Mouse (Mus musculus): ENCODE measurements around the gene Olfr985. TPM values are rescaled to one million over a fixed set of nuclear protein-coding genes. Genes with fewer than 3 reads are reported as not detected.

Gene Olfr985
- not detected for total RNA-seq (2022)

GRCm38 (mm10) chr9:40130084-40130483, at the start of gene Olfr985:
Gene Olfr985 (minus strand): TSS chr9:40130184.
- DNase-seq (ENCODE audit: low spot score in 2 of 2), result no peak

GRCm38 (mm10) chr9:40177017-40177416, 47.0 kb upstream of the Olfr985 start:
- DNase-seq (ENCODE audit: low spot score in 2 of 2), result no peak

GRCm38 (mm10) chr9:40166446-40166845, 36.5 kb upstream of the Olfr985 start:
- no peak for DNase-seq (ENCODE audit: low spot score in 2 of 2)

GRCm38 (mm10) chr9:40155118-40155644, 25.2 kb upstream of the Olfr985 start:
- no peak for DNase-seq (ENCODE audit: low spot score in 2 of 2)

GRCm38 (mm10) chr9:40141544-40141943, 11.6 kb upstream of the Olfr985 start:
- DNase-seq (ENCODE audit: low spot score in 2 of 2), result no peak

GRCm38 (mm10) chr9:40139484-40139883, 9.5 kb upstream of the Olfr985 start:
- DNase-seq (ENCODE audit: low spot score in 2 of 2), result no peak

- no peak for DNase-seq (ENCODE audit: low spot score in 2 of 2)
Measured at GRCm38 (mm10) chr9:40136987-40137688, 7.2 kb upstream of the Olfr985 start.

- DNase-seq (ENCODE audit: low spot score in 2 of 2), result no peak
Measured at GRCm38 (mm10) chr9:40130556-40130955, 572 bp upstream of the Olfr985 start.

GRCm38 (mm10) chr9:40117287-40117659, 12.7 kb downstream of the Olfr985 start:
- DNase-seq (ENCODE audit: low spot score in 2 of 2), result no peak

- DNase-seq (ENCODE audit: low spot score in 2 of 2), result peak; percentile 2 to 28
Measured at GRCm38 (mm10) chr9:40116645-40117286, 13.2 kb downstream of the Olfr985 start.

GRCm38 (mm10) chr9:40114106-40114505, 15.9 kb downstream of the Olfr985 start, which contains the start of gene Olfr984:
Gene Olfr984 (minus strand): TSS chr9:40114206.
- no peak for DNase-seq (ENCODE audit: low spot score in 2 of 2)

- no peak for DNase-seq (ENCODE audit: low spot score in 2 of 2)
Measured at GRCm38 (mm10) chr9:40094769-40095168, 35.2 kb downstream of the Olfr985 start.

- DNase-seq (ENCODE audit: low spot score in 2 of 2), result no peak
Measured at GRCm38 (mm10) chr9:40093495-40093894, 36.5 kb downstream of the Olfr985 start, which contains the start of gene Olfr983. Gene Olfr983 (minus strand): TSS chr9:40093595.

Other genes with a start within 250 kb of the Olfr985 start
- not detected for gene Olfr229, start 222.8 kb downstream of the Olfr985 start, total RNA-seq (2022)
- not detected for gene Olfr974, start 192.7 kb downstream of the Olfr985 start, total RNA-seq (2022)
- gene Olfr975, start 178.1 kb downstream of the Olfr985 start, total RNA-seq (2022), result not detected
- gene Olfr976, start 169.1 kb downstream of the Olfr985 start, total RNA-seq (2022), result not detected
- gene Olfr978, start 138.1 kb downstream of the Olfr985 start, total RNA-seq (2022), result not detected
- gene Olfr979, start 126.7 kb downstream of the Olfr985 start, total RNA-seq (2022), result not detected
- gene Olfr980, start 120.6 kb downstream of the Olfr985 start, total RNA-seq (2022), result not detected
- not detected for gene Olfr981, start 108.7 kb downstream of the Olfr985 start, total RNA-seq (2022)
- gene Olfr982, start 56.4 kb downstream of the Olfr985 start, total RNA-seq (2022), result not detected
- gene Olfr983, start 36.6 kb downstream of the Olfr985 start, total RNA-seq (2022), result not detected
- not detected for gene Olfr984, start 16.0 kb downstream of the Olfr985 start, total RNA-seq (2022)
- not detected for gene Tmem225, start 17.9 kb upstream of the Olfr985 start, total RNA-seq (2022)
- gene Olfr986, start 50.7 kb upstream of the Olfr985 start, total RNA-seq (2022), result not detected
- gene Zfp202, start 62.1 kb upstream of the Olfr985 start, total RNA-seq (2022), result 1 to 10 TPM; 3.2 to 4.6 (median 4.1) TPM
- gene Scn3b, start 139.0 kb upstream of the Olfr985 start, total RNA-seq (2022), result 100 to 1,000 TPM in 2 of 4 experiments, 10 to 100 TPM in 2; 88.1 to 117 (median 98.7) TPM

Measured in left cerebral cortex, adult 8-10 months (tissue).